Mouse (Mus musculus): ENCODE data around the gene Acat3. TPM values are rescaled to one million over a fixed set of nuclear protein-coding genes. Genes with fewer than 3 reads are reported as not detected.
"Not testable (repeated sequence)": the region's sequence is repeated elsewhere in the genome, so short reads cannot be mapped to it uniquely, and the experiment has no call there.

Acat3 gene
- polyA plus RNA-seq, 1 experiment from 2014 or later, result 1.2 TPM

DNA sequence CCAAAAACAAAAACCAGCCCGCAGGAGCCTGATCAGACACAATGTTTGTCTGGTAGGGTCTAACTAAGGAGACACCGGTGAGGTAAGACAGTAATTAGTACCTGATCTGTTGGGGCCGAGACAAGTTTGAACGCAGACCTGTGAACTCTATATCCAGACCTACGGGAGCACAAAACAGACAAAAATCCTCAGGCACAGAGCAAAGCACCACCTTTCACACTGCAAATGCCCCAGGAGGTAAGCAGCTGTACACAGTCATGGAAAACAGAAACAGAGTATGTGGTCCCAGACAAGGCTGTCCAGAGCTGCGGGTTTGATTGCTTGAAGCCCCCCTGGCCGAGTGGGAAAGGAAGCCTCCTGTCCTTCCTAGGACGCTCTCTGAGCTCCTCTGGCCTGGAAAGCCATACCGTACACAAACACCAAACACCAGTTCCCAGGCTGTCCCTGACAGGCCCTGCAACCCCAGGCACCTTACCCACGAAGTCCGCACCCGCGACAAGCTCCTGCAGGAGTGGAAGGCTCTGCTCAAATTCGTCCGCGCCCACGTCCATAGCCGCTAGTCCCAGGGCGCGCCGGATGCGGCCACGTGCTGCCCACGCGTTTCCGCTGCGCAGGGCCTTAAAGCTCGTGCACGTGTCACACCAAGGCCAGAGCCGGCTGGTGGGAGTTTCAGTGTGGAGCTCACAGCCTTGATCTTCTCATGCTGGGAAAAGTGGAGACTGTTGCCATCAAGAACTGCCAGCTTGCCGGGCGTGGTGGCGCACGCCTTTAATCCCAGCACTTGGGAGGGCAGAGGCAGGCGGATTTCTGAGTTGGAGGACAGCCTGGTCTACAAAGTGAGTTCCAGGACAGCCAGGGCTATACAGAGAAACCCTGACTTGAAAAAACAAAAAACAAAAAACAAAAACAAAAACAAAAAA lies 30.8 kb downstream of the Acat3 start, which contains the start of gene Pnldc1:
Gene Pnldc1, minus strand, starts transcription at position 870 of the 920 bp plus-strand sequence.
- Histone ChIP-seq H3K27me3 (ENCODE audit: control insufficient read depth, insufficient read depth, low read length) (no peaks in the 10 kb centered on the region), H3K9ac (ENCODE audit: low read depth, low read length) (no peak within 1 kb of the TSS), H3K4me3 (ENCODE audit: low read depth, low read length) (no peak within 1 kb of the TSS), H3K36me3 (ENCODE audit: control insufficient read depth, insufficient read depth, low read length) (peaks cover 5% of the 10 kb centered on the region), H3K27ac (ENCODE audit: low read depth, low read length) (no peak within 1 kb of the TSS), H3K4me1 (replicated peaks; ENCODE audit: control insufficient read depth, insufficient read depth, low read length) (no peaks in the 10 kb centered on the region), H3K4me2 (replicated peaks; ENCODE audit: low read depth, low read length) (no peak within 1 kb of the TSS), H3K9me3 (ENCODE audit: control insufficient read depth, low read length) (no peaks in the 10 kb centered on the region)
- DNase-seq (ENCODE audit: low spot score), result no peak
- WGBS, result 81% methylated on average over 35 of the region's 35 CpGs
- ATAC-seq (ENCODE audit: low FRiP score), result no peak

DNA sequence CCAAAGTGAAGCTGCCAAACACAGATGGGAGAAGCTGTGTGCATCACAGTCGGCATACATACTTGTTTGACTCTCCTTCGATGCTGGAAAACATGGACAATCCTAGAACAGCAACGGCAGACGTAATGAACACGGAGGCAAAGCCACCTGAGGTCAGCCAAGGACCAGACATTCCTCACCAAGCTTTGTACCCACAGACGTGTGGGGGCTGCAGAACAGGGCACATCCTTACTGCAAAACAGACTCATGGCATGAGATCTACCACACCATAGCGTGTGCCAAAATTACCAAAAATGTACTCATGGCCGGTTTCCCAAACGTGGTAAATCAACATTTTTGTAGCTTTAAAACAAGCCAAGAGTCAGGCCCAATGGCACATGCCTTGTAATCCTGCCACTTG lies 34.0 kb downstream of the Acat3 start:
- Histone ChIP-seq H3K27me3 (ENCODE audit: control insufficient read depth, insufficient read depth, low read length) (no peaks in the 10 kb centered on the region), H3K9me3 (ENCODE audit: control insufficient read depth, low read length) (no peaks in the 10 kb centered on the region), H3K4me3 (ENCODE audit: low read depth, low read length) (no peak overlapping the region), H3K27ac (ENCODE audit: low read depth, low read length) (no peak overlapping the region), H3K36me3 (ENCODE audit: control insufficient read depth, insufficient read depth, low read length) (no peaks in the 10 kb centered on the region), H3K4me2 (replicated peaks; ENCODE audit: low read depth, low read length) (no peak overlapping the region), H3K9ac (ENCODE audit: low read depth, low read length) (no peak overlapping the region), H3K4me1 (replicated peaks; ENCODE audit: control insufficient read depth, insufficient read depth, low read length) (peaks cover 4% of the 10 kb centered on the region; the same call in 1 of the 2 replicates)
- ATAC-seq (ENCODE audit: low FRiP score) (no peak), DNase-seq (ENCODE audit: low spot score) (no peak)
- WGBS, result 90% methylated on average over 9 of the region's 9 CpGs

DNA sequence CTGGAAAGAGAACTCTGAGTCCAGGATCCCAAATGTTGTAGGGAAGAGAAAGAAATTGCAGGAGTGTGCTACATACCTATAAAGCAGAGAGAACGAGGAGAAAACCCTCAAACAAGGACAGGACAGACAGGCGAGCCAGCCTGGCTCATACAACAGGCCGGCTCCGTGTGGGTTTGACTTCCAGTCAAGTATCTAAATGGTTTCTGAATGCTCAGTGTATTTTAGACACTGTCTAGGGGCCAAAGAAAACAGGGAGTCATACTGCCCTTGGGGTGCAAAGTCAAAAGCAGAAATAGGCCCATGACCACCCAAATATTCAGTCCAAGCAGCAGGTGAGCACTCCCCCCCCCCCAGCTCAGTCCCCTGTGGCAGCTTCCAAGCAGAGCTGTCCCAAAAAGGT lies 34.6 kb downstream of the Acat3 start:
- Histone ChIP-seq H3K27me3 (ENCODE audit: control insufficient read depth, insufficient read depth, low read length) (no peaks in the 10 kb centered on the region), H3K36me3 (ENCODE audit: control insufficient read depth, insufficient read depth, low read length) (no peaks in the 10 kb centered on the region), H3K9ac (ENCODE audit: low read depth, low read length) (no peak overlapping the region), H3K4me1 (replicated peaks; ENCODE audit: control insufficient read depth, insufficient read depth, low read length) (peaks cover 4% of the 10 kb centered on the region; the same call in 1 of the 2 replicates), H3K4me3 (ENCODE audit: low read depth, low read length) (no peak overlapping the region), H3K27ac (ENCODE audit: low read depth, low read length) (no peak overlapping the region), H3K4me2 (replicated peaks; ENCODE audit: low read depth, low read length) (no peak overlapping the region), H3K9me3 (ENCODE audit: control insufficient read depth, low read length) (no peaks in the 10 kb centered on the region)
- DNase-seq (ENCODE audit: low spot score) (no peak), ATAC-seq (ENCODE audit: low FRiP score) (no peak)
- WGBS, result 80% methylated on average over 4 of the region's 4 CpGs

DNA sequence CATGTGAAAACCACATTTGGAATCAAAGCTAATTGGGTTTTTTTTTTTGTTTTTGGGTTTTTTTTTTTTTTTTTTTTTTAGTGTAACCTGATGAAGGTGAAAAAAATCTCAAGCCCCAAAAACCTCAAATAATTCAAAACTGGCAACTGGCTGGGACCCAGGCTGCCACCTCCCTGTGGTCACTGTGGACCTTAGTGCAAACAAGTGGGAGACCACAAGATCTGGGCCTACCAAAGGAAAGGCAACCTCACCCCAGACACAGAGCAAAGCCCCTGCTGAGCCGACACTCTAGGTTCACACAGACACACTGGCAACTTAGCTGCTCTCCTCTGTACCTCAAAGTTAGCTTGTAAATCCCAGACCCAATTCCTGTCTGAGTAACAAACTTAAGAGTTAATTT lies 36.1 kb downstream of the Acat3 start:
- H3K36me3 ChIP-seq (ENCODE audit: control insufficient read depth, insufficient read depth, low read length), result no peaks in the 10 kb centered on the region
- no peak overlapping the region for H3K4me2 ChIP-seq (replicated peaks; ENCODE audit: low read depth, low read length)
- H3K9me3 ChIP-seq (ENCODE audit: control insufficient read depth, low read length), result no peaks in the 10 kb centered on the region
- H3K27ac ChIP-seq (ENCODE audit: low read depth, low read length), result no peak overlapping the region
- H3K27me3 ChIP-seq (ENCODE audit: control insufficient read depth, insufficient read depth, low read length), result no peaks in the 10 kb centered on the region
- WGBS, result 80% methylated on average over 1 of the region's 1 CpGs
- H3K4me1 ChIP-seq (replicated peaks; ENCODE audit: control insufficient read depth, insufficient read depth, low read length), result peaks cover 4% of the 10 kb centered on the region; the same call in 1 of the 2 replicates
- ATAC-seq (ENCODE audit: low FRiP score) (no peak), DNase-seq (ENCODE audit: low spot score) (no peak)
- H3K4me3 ChIP-seq (ENCODE audit: low read depth, low read length), result no peak overlapping the region
- H3K9ac ChIP-seq (ENCODE audit: low read depth, low read length), result no peak overlapping the region

DNA sequence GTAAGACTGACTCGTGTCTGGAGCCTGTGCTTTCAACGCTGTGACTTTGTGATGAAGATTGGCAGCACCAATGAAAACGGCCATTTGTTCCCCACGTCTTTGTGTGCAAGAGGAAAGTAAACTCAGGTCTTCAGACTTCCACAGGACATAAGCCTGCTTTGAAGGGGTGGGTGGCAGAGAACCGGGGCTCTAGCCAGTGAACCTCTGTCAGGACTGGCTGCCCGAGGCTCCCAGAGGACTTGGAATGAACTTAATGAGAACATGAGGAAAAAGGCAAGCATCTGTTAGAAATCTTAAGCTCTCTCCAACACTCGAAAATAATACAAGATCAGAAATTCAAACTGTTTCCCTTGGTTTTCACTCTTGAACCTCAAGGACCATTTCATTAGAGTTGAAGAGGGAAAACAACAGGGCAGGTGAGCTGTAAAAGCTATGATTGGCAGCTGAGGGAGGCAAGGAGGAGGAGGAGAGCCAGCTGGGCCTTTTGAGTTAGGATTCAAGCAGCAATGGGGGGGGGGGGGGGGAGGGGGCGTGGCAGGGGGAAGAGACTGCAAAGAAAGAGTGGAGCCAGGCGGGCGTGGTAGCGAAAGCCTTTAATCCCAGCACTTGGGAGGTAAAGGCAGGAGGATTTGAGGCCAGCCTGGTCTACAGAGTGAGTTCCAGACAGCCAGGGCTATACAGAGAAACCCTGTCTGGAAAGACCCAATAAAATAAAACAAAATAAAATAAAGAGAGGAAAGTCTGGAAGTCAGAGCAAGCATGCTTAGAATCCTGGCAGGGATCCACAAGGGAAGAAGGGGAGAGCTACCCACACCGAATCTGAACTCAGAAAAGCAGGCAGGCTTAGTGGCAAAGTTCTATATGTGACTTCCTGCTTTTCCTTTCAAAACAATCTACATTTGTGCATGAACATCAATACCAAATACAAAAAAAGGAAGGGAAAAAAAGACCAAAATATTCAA lies 36.7 kb downstream of the Acat3 start:
- peaks cover 4% of the 10 kb centered on the region; the same call in 1 of the 2 replicates for H3K4me1 ChIP-seq (replicated peaks; ENCODE audit: control insufficient read depth, insufficient read depth, low read length)
- no peaks in the 10 kb centered on the region for H3K27me3 ChIP-seq (ENCODE audit: control insufficient read depth, insufficient read depth, low read length)
- no peak overlapping the region for H3K9ac ChIP-seq (ENCODE audit: low read depth, low read length)
- WGBS, result 48% methylated on average over 11 of the region's 12 CpGs
- H3K4me2 ChIP-seq (replicated peaks; ENCODE audit: low read depth, low read length), result no peak overlapping the region
- no peaks in the 10 kb centered on the region for H3K9me3 ChIP-seq (ENCODE audit: control insufficient read depth, low read length)
- ATAC-seq (ENCODE audit: low FRiP score) (peak; percentile 40; the same call in 1 of the 2 replicates), DNase-seq (ENCODE audit: low spot score) (no peak)
- no peak overlapping the region for H3K4me3 ChIP-seq (ENCODE audit: low read depth, low read length)
- no peak overlapping the region for H3K27ac ChIP-seq (ENCODE audit: low read depth, low read length)
- no peaks in the 10 kb centered on the region for H3K36me3 ChIP-seq (ENCODE audit: control insufficient read depth, insufficient read depth, low read length)

DNA sequence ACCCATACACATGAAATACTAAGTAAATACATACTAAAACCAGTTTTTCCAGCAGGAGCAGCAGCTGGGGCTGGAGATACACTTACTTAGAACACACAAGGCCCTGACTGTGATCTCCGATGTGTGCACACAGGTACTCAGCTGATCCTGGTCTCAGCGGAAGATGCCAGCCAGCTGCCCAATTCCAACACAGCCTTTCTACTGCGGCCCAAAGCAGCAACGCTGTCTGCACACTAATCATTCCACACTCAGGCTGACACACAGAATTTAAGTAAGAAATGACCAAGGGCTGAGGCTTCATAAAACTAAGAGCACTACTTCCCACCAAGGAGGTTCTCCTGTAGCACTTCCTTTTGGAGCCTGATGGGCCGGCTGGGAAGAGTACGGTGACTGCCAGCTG lies 38.1 kb downstream of the Acat3 start:
- Histone ChIP-seq H3K4me2 (replicated peaks; ENCODE audit: low read depth, low read length) (no peak overlapping the region), H3K9me3 (ENCODE audit: control insufficient read depth, low read length) (no peaks in the 10 kb centered on the region), H3K36me3 (ENCODE audit: control insufficient read depth, insufficient read depth, low read length) (no peaks in the 10 kb centered on the region), H3K27me3 (ENCODE audit: control insufficient read depth, insufficient read depth, low read length) (no peaks in the 10 kb centered on the region), H3K9ac (ENCODE audit: low read depth, low read length) (no peak overlapping the region), H3K4me3 (ENCODE audit: low read depth, low read length) (no peak overlapping the region), H3K27ac (ENCODE audit: low read depth, low read length) (no peak overlapping the region), H3K4me1 (replicated peaks; ENCODE audit: control insufficient read depth, insufficient read depth, low read length) (peaks cover 4% of the 10 kb centered on the region; the same call in 1 of the 2 replicates)
- ATAC-seq (ENCODE audit: low FRiP score) (no peak), DNase-seq (ENCODE audit: low spot score) (no peak)
- WGBS, result 97% methylated on average over 6 of the region's 6 CpGs

DNA sequence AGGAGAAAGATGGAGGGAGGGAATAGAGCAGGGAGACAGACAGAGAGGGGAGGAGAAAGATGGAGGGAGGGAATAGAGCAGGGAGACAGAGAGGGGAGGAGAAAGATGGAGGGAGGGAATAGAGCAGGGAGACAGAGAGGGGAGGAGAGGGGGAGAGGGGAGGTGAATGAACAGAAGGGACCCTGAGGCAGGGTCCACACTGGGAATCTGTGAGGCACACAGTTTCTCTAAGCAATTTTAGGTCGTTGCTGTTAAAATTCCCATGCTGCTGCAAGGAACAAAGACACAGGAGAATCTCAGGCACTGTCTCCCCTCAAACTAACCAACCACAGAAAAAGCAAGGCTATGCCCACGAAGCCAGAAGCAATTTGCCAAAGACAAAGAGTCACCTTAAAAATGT lies 41.8 kb downstream of the Acat3 start:
- H3K4me2 ChIP-seq (replicated peaks; ENCODE audit: low read depth, low read length); H3K9me3 ChIP-seq (ENCODE audit: control insufficient read depth, low read length); H3K9ac ChIP-seq (ENCODE audit: low read depth, low read length); H3K36me3 ChIP-seq (ENCODE audit: control insufficient read depth, insufficient read depth, low read length); H3K4me3 ChIP-seq (ENCODE audit: low read depth, low read length); H3K27ac ChIP-seq (ENCODE audit: low read depth, low read length); H3K4me1 ChIP-seq (replicated peaks; ENCODE audit: control insufficient read depth, insufficient read depth, low read length); ATAC-seq (ENCODE audit: low FRiP score); H3K27me3 ChIP-seq (ENCODE audit: control insufficient read depth, insufficient read depth, low read length); DNase-seq (ENCODE audit: low spot score): not testable (repeated sequence)
- 32% methylated on average over 2 of the region's 2 CpGs for WGBS

DNA sequence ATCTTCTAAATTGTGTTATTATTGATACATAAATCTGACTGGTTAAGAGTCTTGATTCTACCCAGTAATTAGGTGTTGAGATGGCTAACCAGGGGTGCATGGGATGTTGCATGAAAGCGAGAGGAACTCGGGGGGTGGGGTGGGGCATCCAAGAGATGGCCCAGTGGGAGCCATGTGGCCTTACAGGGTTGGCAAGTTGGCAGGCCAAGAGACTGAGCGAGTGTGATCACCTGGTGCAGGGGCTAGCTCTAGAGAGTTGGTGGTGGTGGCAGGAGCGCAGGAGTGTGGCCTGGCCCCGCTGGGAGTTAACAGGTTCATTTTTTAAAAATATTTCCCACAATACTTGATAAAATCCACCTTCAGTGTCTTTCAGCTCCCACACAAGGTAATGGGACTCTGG lies 42.7 kb downstream of the Acat3 start:
- no peak for DNase-seq (ENCODE audit: low spot score)
- WGBS, result 76% methylated on average over 5 of the region's 5 CpGs
- no peaks in the 10 kb centered on the region for H3K9me3 ChIP-seq (ENCODE audit: control insufficient read depth, low read length)
- H3K9ac ChIP-seq (ENCODE audit: low read depth, low read length), result no peak overlapping the region
- H3K4me2 ChIP-seq (replicated peaks; ENCODE audit: low read depth, low read length), result no peak overlapping the region
- H3K4me1 ChIP-seq (replicated peaks; ENCODE audit: control insufficient read depth, insufficient read depth, low read length), result no peaks in the 10 kb centered on the region
- H3K4me3 ChIP-seq (ENCODE audit: low read depth, low read length), result no peak overlapping the region
- no peak for ATAC-seq (ENCODE audit: low FRiP score)
- no peaks in the 10 kb centered on the region for H3K36me3 ChIP-seq (ENCODE audit: control insufficient read depth, insufficient read depth, low read length)
- no peak overlapping the region for H3K27ac ChIP-seq (ENCODE audit: low read depth, low read length)
- no peaks in the 10 kb centered on the region for H3K27me3 ChIP-seq (ENCODE audit: control insufficient read depth, insufficient read depth, low read length)
